Mouse (Mus musculus): ENCODE measurements around the gene Lrfn1. TPM values are rescaled to one million over a fixed set of nuclear protein-coding genes. Genes with fewer than 3 reads are reported as not detected.

Lrfn1 gene
- polyA plus RNA-seq, 1 experiment from 2014 or later: 1.7 TPM

DNA sequence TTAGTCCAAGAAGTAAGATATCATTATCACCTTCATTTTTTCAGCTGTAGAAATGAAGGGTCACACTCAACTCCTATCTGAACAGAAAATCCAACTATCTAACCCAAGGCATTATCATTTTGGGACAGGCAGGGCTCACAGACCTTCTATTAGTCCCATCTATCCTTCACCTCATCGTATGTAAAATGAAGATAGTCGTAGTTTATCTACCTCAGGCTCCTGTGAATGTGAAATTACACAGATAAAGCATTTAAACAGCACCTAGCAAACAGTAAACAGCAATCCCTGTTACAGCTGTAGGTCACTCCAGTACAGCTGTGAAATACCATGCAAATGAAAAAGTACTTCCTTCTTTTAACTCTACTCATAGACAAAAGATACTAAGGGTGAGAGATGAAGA lies 19.5 kb upstream of the Lrfn1 start:
- H3K9me3 ChIP-seq (replicated peaks; ENCODE audit: control insufficient read depth, low read length): no peaks in the 10 kb centered on the region
- no peak overlapping the region for H3K4me2 ChIP-seq (ENCODE audit: low read depth, low read length)
- ATAC-seq (ENCODE audit: insufficient read depth, low FRiP score): no peak
- no peaks in the 10 kb centered on the region for H3K36me3 ChIP-seq (ENCODE audit: control insufficient read depth, insufficient read depth, low read length)
- H3K27ac ChIP-seq (ENCODE audit: low read length): no peak overlapping the region
- H3K27me3 ChIP-seq (ENCODE audit: control insufficient read depth, insufficient read depth, low read length): no peaks in the 10 kb centered on the region
- H3K4me3 ChIP-seq (replicated peaks; ENCODE audit: low read length): no peak overlapping the region
- no peak overlapping the region for H3K9ac ChIP-seq (ENCODE audit: low read length)
- H3K4me1 ChIP-seq (ENCODE audit: control insufficient read depth, insufficient read depth, low read length): peaks cover 18% of the 10 kb centered on the region
- WGBS: 86% methylated on average over 2 of the region's 2 CpGs

DNA sequence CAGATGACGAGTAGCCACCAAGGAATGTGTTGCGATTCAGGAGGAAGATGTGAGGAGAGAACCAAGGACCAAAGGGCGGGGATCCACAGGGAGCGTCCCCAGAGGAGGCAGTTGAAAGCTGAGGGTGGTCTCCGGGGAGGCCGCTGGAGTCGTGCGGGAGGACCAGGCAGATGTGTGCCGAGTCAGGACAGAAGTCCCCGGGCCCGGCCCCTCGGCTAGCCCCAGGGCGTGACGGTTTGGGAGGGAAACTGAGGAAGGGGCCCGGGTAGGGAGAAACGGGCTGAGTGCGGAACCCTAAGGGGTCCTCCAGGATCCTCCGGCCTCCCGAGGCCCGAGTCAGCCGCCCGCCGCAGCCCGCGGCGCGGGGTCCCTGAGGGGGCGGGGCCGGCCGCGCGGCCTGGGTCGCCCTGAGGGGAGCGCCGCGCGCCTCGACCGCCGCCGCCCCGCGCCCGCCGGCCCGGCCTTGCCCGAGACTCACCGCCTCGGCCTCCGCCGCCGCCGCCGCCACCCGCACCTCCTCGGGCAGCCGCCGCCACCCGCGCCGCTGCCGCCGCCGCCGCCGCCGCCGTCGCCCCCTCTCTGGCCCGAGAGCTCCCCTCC lies 16.0 kb upstream of the Lrfn1 start:
- Histone ChIP-seq H3K9me3 (replicated peaks; ENCODE audit: control insufficient read depth, low read length) (no peaks in the 10 kb centered on the region), H3K9ac (ENCODE audit: low read length) (peak overlapping the region; percentile 95), H3K36me3 (ENCODE audit: control insufficient read depth, insufficient read depth, low read length) (no peaks in the 10 kb centered on the region), H3K27me3 (ENCODE audit: control insufficient read depth, insufficient read depth, low read length) (no peaks in the 10 kb centered on the region), H3K4me2 (ENCODE audit: low read depth, low read length) (peak overlapping the region; percentile 69), H3K4me3 (replicated peaks; ENCODE audit: low read length) (peak overlapping the region; percentile 91), H3K27ac (ENCODE audit: low read length) (peak overlapping the region; percentile 35; the same call in 1 of the 2 replicates), H3K4me1 (ENCODE audit: control insufficient read depth, insufficient read depth, low read length) (peaks cover 19% of the 10 kb centered on the region)
- WGBS: under 1% methylated on average over 32 of the region's 70 CpGs
- ATAC-seq (ENCODE audit: insufficient read depth, low FRiP score): peak; percentile 14; the same call in 1 of the 2 replicates

DNA sequence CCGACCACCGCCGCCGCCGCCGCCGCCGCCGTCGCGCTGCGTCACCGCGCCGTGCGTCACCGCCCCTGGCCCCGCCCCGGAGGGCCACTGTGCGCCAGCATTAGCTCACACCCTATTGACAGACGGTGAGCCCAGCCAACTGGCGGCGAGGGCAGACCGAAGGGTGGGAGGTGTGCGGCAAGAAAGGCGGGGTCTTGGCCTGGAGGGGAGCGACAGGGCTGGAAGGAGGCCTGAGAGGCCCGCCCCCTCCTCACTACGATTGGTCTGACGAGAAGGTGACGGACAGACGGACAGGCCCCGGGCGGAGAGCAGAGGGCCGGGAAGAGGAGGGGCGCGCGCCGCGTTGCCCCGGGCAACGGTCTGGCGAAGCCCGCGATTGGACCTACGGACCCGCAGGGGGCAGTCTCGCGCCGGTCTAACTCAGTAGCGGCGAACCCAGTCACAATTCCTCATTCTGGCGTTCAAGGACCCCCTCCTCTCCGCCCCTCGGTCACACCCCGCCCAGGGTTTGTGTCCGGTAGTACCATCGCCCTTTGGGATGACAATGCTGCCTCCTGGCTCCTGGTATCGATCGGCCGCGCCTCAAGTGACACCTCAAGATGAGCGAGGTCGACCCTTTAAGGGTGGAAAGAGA lies 15.4 kb upstream of the Lrfn1 start:
- H3K36me3 ChIP-seq (ENCODE audit: control insufficient read depth, insufficient read depth, low read length): no peaks in the 10 kb centered on the region
- WGBS: 2% methylated on average over 48 of the region's 64 CpGs
- H3K4me1 ChIP-seq (ENCODE audit: control insufficient read depth, insufficient read depth, low read length): peaks cover 19% of the 10 kb centered on the region
- H3K4me3 ChIP-seq (replicated peaks; ENCODE audit: low read length): peak overlapping the region; percentile 91
- peak; percentile 98 for ATAC-seq (ENCODE audit: insufficient read depth, low FRiP score)
- no peaks in the 10 kb centered on the region for H3K9me3 ChIP-seq (replicated peaks; ENCODE audit: control insufficient read depth, low read length)
- H3K9ac ChIP-seq (ENCODE audit: low read length): peak overlapping the region; percentile 95
- no peaks in the 10 kb centered on the region for H3K27me3 ChIP-seq (ENCODE audit: control insufficient read depth, insufficient read depth, low read length)
- peak overlapping the region; percentile 66 for H3K4me2 ChIP-seq (ENCODE audit: low read depth, low read length)
- peak overlapping the region; percentile 61 for H3K27ac ChIP-seq (ENCODE audit: low read length)

DNA sequence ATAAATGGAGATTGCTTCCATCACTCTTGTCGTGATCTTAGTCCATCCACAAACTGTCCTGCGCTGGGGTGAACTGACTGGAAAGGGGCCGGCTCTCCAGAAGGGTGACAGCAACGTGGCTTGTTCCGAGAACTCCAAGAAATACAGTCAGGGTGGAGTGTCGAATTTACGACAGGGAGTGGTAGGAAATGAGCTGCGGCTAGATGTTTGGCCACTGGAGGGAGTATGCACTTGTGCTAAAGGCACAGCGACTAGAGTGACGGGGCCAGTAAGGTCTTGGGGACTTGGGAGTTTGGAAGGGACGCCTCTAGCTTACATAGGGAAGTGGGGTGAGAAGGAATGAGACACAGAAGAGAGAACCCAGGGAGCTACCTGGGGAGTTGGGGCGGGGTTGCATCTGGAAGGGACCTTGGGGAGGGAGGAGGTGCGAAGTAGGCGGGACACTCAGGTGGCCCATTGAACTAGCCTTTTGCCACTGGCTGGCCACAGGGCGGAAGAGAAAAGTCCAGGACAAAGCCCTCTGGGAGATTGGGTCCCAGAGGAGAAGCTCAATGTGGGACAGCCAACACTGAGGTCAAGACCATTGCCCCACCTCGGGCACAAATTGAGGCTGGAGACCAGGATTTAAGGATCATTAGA lies 14.7 kb upstream of the Lrfn1 start, which contains the start of gene Gmfg:
Gene Gmfg (plus strand): TSS at position 516 of the 639 bp plus-strand sequence.
- Histone ChIP-seq H3K4me3 (replicated peaks; ENCODE audit: low read length) (peak within 1 kb of the TSS; percentile 71), H3K4me1 (ENCODE audit: control insufficient read depth, insufficient read depth, low read length) (peaks cover 19% of the 10 kb centered on the region), H3K36me3 (ENCODE audit: control insufficient read depth, insufficient read depth, low read length) (no peaks in the 10 kb centered on the region), H3K4me2 (ENCODE audit: low read depth, low read length) (peak within 1 kb of the TSS; percentile 66), H3K9me3 (replicated peaks; ENCODE audit: control insufficient read depth, low read length) (no peaks in the 10 kb centered on the region), H3K27me3 (ENCODE audit: control insufficient read depth, insufficient read depth, low read length) (no peaks in the 10 kb centered on the region), H3K9ac (ENCODE audit: low read length) (peak within 1 kb of the TSS; percentile 78), H3K27ac (ENCODE audit: low read length) (peak within 1 kb of the TSS; percentile 61)
- peak; percentile 20 for ATAC-seq (ENCODE audit: insufficient read depth, low FRiP score)
- WGBS: 3% methylated on average over 16 of the region's 16 CpGs

DNA sequence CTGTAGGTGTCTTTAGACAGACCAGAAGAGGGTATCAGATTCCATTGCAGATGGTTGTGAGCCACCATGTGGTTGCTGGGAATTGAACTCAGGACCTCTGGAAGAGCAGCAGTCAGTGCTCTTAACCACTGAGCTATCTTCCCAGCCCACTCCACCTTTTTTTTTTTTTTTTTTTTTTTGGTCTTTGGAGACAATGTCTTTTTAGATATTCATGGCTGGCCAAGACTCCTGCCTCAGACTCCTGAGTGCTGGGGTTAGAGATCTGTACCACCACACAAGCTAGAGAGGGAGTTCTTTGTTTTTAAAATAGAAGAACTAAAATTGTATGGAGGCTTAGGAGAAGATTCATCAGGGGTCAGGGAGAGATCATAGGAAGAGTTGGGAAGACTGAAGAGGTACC lies 13.8 kb upstream of the Lrfn1 start:
- Histone ChIP-seq H3K9ac (ENCODE audit: low read length) (no peak overlapping the region), H3K36me3 (ENCODE audit: control insufficient read depth, insufficient read depth, low read length) (no peaks in the 10 kb centered on the region), H3K4me1 (ENCODE audit: control insufficient read depth, insufficient read depth, low read length) (peaks cover 19% of the 10 kb centered on the region), H3K9me3 (replicated peaks; ENCODE audit: control insufficient read depth, low read length) (no peaks in the 10 kb centered on the region), H3K27ac (ENCODE audit: low read length) (no peak overlapping the region), H3K4me3 (replicated peaks; ENCODE audit: low read length) (no peak overlapping the region), H3K27me3 (ENCODE audit: control insufficient read depth, insufficient read depth, low read length) (no peaks in the 10 kb centered on the region), H3K4me2 (ENCODE audit: low read depth, low read length) (no peak overlapping the region)
- no peak for ATAC-seq (ENCODE audit: insufficient read depth, low FRiP score)

DNA sequence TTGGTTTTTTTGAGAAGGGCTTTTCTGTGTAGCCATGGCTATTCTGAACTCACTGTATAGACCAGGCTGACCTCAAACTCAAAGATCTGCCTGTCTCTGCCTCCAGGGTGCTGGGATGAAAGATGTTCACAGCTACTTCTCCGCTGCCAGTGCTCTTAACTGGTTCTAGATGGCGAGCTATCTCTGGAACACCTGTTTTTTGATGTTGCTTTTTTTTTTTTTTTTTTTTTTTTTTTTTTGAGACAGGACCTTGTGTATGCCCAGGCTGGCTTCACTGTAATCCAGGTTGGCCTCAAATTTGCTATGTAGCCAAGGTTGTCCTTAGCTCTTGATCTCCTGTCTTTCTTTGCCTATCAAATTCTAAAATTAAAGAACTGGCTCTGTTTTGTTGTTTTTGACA lies 13.0 kb upstream of the Lrfn1 start:
- Histone ChIP-seq H3K9me3 (replicated peaks; ENCODE audit: control insufficient read depth, low read length) (no peaks in the 10 kb centered on the region), H3K4me1 (ENCODE audit: control insufficient read depth, insufficient read depth, low read length) (peaks cover 19% of the 10 kb centered on the region), H3K4me3 (replicated peaks; ENCODE audit: low read length) (no peak overlapping the region), H3K27me3 (ENCODE audit: control insufficient read depth, insufficient read depth, low read length) (no peaks in the 10 kb centered on the region), H3K9ac (ENCODE audit: low read length) (no peak overlapping the region), H3K4me2 (ENCODE audit: low read depth, low read length) (no peak overlapping the region), H3K27ac (ENCODE audit: low read length) (no peak overlapping the region), H3K36me3 (ENCODE audit: control insufficient read depth, insufficient read depth, low read length) (no peaks in the 10 kb centered on the region)
- WGBS: 84% methylated on average over 2 of the region's 2 CpGs
- ATAC-seq (ENCODE audit: insufficient read depth, low FRiP score): no peak

DNA sequence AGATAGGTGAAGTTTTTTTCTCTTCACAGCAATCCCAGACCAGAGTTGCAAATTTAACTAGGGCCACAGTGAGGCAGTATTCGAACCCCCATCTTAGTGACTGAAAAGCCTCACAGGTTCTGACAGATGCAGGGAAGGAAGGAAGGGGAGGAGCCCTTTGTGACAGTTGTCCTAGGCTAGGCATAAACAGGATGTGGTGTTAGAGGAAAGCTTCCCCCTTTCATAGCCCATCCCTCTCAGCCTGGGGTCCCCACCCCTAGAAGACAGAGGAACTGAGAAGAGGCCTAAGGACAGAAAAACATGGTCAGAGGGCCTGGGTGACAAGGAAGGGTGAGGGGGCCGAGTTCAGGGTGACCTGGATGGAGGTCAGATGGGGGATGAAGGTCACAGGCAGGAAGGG lies 11.0 kb upstream of the Lrfn1 start:
- ATAC-seq (ENCODE audit: insufficient read depth, low FRiP score): no peak
- Histone ChIP-seq H3K27me3 (ENCODE audit: control insufficient read depth, insufficient read depth, low read length) (no peaks in the 10 kb centered on the region), H3K4me3 (replicated peaks; ENCODE audit: low read length) (peak overlapping the region; percentile 18; the same call in 1 of the 2 replicates), H3K27ac (ENCODE audit: low read length) (no peak overlapping the region; the same call in 1 of the 2 replicates), H3K4me2 (ENCODE audit: low read depth, low read length) (no peak overlapping the region), H3K9ac (ENCODE audit: low read length) (no peak overlapping the region), H3K9me3 (replicated peaks; ENCODE audit: control insufficient read depth, low read length) (no peaks in the 10 kb centered on the region), H3K4me1 (ENCODE audit: control insufficient read depth, insufficient read depth, low read length) (0 out of 2 replicates have a peak, but pooled peaks cover 5% of the 10 kb centered on the region), H3K36me3 (ENCODE audit: control insufficient read depth, insufficient read depth, low read length) (no peaks in the 10 kb centered on the region)
- 50% methylated on average over 2 of the region's 2 CpGs for WGBS

DNA sequence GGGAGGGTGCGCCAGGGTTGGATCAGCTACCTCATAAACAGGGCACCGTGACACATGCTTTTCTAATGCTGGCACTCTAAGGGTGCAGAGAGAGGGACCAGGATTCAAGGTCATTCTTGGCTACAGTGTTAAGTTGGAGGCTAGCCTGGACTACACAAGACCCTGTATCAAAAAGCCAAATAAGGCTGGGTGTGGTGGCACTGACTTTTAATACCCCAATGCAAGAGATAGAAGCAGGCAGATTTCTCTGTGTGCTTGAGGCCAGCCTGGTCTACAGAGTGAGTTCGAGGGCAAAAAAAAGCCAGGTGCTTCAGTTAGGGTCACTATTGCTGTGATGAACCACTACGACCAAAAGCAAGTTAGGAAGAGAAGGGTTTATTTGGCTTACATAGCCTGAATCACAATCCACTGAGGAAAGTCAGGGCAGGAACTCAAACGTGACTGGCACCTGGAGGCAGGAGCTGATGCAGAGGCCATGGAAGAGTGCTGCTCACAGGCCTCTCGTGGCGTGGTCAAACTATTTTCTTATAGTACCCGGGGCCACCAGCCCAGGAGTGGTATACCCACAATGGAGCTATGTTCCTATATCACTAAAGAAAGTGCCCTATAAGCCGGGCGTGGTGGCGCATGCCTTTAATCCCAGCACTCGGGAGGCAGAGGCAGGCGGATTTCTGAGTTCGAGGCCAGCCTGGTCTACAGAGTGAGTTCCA lies 9.8 kb upstream of the Lrfn1 start:
- ATAC-seq (ENCODE audit: insufficient read depth, low FRiP score): no peak

More for the DNA sequence above, 9.8 kb upstream of the Lrfn1 start:
- Histone ChIP-seq H3K4me1 (ENCODE audit: control insufficient read depth, insufficient read depth, low read length) (0 out of 2 replicates have a peak, but pooled peaks cover 5% of the 10 kb centered on the region), H3K27ac (ENCODE audit: low read length) (peak overlapping the region; percentile 46; the same call in 1 of the 2 replicates), H3K9ac (ENCODE audit: low read length) (no peak overlapping the region), H3K36me3 (ENCODE audit: control insufficient read depth, insufficient read depth, low read length) (no peaks in the 10 kb centered on the region), H3K4me2 (ENCODE audit: low read depth, low read length) (no peak overlapping the region), H3K27me3 (ENCODE audit: control insufficient read depth, insufficient read depth, low read length) (no peaks in the 10 kb centered on the region; the same call in 1 of the 2 replicates), H3K9me3 (replicated peaks; ENCODE audit: control insufficient read depth, low read length) (no peaks in the 10 kb centered on the region), H3K4me3 (replicated peaks; ENCODE audit: low read length) (no peak overlapping the region)
- 81% methylated on average over 14 of the region's 14 CpGs for WGBS

Data from stomach, embryonic 16.5 days (tissue).